Mouse (Mus musculus) cortical plate, adult 2 months (tissue): ENCODE results near the gene Tcl1b5.

Experiments
- CTCF ChIP-seq: fragments of 200-500 bp; IDR thresholded peaks from 2 replicates; pipeline ENCODE4 v1.5.1; 2011; ENCODE audit warnings: mild to moderate bottlenecking, control low read depth, low read length; ENCODE audit not compliant: insufficient read depth; ENCODE audit errors: extremely low read depth
- POLR2A ChIP-seq: fragments of 200-500 bp; IDR thresholded peaks from 2 replicates; pipeline ENCODE4 v1.6.1; 2011; ENCODE audit warnings: mild to moderate bottlenecking, low read length, control low read depth; ENCODE audit not compliant: insufficient read depth; ENCODE audit errors: extremely low read depth

GRCm38 (mm10) chr12:105173366-105173765 lies 2.8 kb upstream of the Tcl1b5 start:
- TF ChIP-seq POLR2A (no peak), CTCF (no peak)
